Mouse (Mus musculus) MEL (cell line): Measurements from ENCODE around the gene Wasf2. TPM values are rescaled to one million over a fixed set of nuclear protein-coding genes. Genes with fewer than 3 reads are reported as not detected.

Experiments
- DNase-seq: peaks from one replicate; pipeline ENCODE4 v3.0.0; 2011; ENCODE audit warnings: low read depth, low spot score
- H3K27ac ChIP-seq: 2 replicates; pipeline ENCODE4 v1.5.1; 2012; ENCODE audit warnings: low read depth, mild to moderate bottlenecking, control low read depth, low read length, moderate library complexity; ENCODE audit not compliant: control insufficient read depth
- H3K27me3 ChIP-seq, 2 experiments: fragments of 150-350 bp in 1 of 2; sonication (generic) in 1 of 2; 2 replicates each; pipeline ENCODE4 v1.6.1; 2012; ENCODE audit warnings: low read length in 2 of 2, mild to moderate bottlenecking in 2 of 2, improper control_type of control experiment in 1 of 2, moderate library complexity in 1 of 2; ENCODE audit not compliant: insufficient read depth in 2 of 2, control insufficient read depth in 1 of 2
- H3K36me3 ChIP-seq, 2 experiments: 2 replicates each; pipeline ENCODE4 v1.6.1; 2012 to 2014; ENCODE audit warnings: low read length in 2 of 2, improper control_type of control experiment in 1 of 2, inconsistent platforms in 1 of 2, mild to moderate bottlenecking in 1 of 2; ENCODE audit not compliant: insufficient read depth in 2 of 2, control insufficient read depth in 1 of 2
- H3K4me1 ChIP-seq, 2 experiments: fragments of 150-350 bp in 1 of 2; sonication (generic) in 1 of 2; 2 replicates each; pipeline ENCODE4 v1.6.1; 2012; ENCODE audit warnings: low read length in 2 of 2, improper control_type of control experiment in 1 of 2, mild to moderate bottlenecking in 1 of 2; ENCODE audit not compliant: insufficient read depth in 2 of 2, control insufficient read depth in 1 of 2
- H3K4me3 ChIP-seq, 2 experiments: fragments of 150-350 bp in 1 of 2; sonication (generic) in 1 of 2; 2 replicates each; pipeline ENCODE4 v1.5.1; 2012; ENCODE audit warnings: low read depth in 2 of 2, low read length in 2 of 2, mild to moderate bottlenecking in 2 of 2, moderate library complexity in 2 of 2, control low read depth in 1 of 2, improper control_type of control experiment in 1 of 2; ENCODE audit not compliant: control insufficient read depth in 1 of 2, insufficient read depth in 1 of 2
- H3K79me2 ChIP-seq: 2 replicates; pipeline ENCODE4 v1.6.1; 2012; ENCODE audit warnings: mild to moderate bottlenecking, low read length, moderate library complexity; ENCODE audit not compliant: control insufficient read depth, poor library complexity, insufficient read depth
- H3K9ac ChIP-seq: 2 replicates; pipeline ENCODE4 v1.6.1; 2012; ENCODE audit warnings: low read depth, mild to moderate bottlenecking, control low read depth, low read length, moderate library complexity; ENCODE audit not compliant: control insufficient read depth, poor library complexity, severe bottlenecking
- H3K9me3 ChIP-seq: fragments of 150-350 bp; sonication (generic); replicated peaks from 2 replicates; pipeline ENCODE4 v1.6.1; 2012; ENCODE audit warnings: mild to moderate bottlenecking, low read length, improper control_type of control experiment, moderate library complexity; ENCODE audit not compliant: insufficient read depth
- CHD2 ChIP-seq: IDR thresholded peaks from 2 replicates; pipeline ENCODE4 v1.6.1; 2011; ENCODE audit warnings: low read length, improper control_type of control experiment
- CTCF ChIP-seq, 3 experiments: IDR thresholded peaks in 2 of 3; conservative IDR thresholded peaks in 1 of 3; 2 replicates each; pipeline ENCODE4 v1.5.1; 2011 to 2012; ENCODE audit warnings: low read length in 3 of 3, low read depth in 2 of 3, mild to moderate bottlenecking in 2 of 3, improper control_type of control experiment in 1 of 3, inconsistent platforms in 1 of 3, mixed read lengths in 1 of 3, moderate library complexity in 1 of 3; ENCODE audit not compliant: control insufficient read depth in 1 of 3, insufficient read depth in 1 of 3, poor library complexity in 1 of 3, severe bottlenecking in 1 of 3
- ETS1 ChIP-seq: IDR thresholded peaks from 2 replicates; pipeline ENCODE4 v1.6.1; 2012; ENCODE audit warnings: low read depth, mild to moderate bottlenecking, inconsistent platforms, low read length, improper control_type of control experiment, moderate library complexity
- GATA1 ChIP-seq: IDR thresholded peaks from 2 replicates; pipeline ENCODE4 v1.6.1; 2011; ENCODE audit warnings: low read depth, low read length, improper control_type of control experiment
- HCFC1 ChIP-seq: IDR thresholded peaks from 2 replicates; pipeline ENCODE4 v1.6.1; 2012; ENCODE audit warnings: low read depth, mild to moderate bottlenecking, inconsistent platforms, low read length, improper control_type of control experiment, moderate library complexity
- JUND ChIP-seq: IDR thresholded peaks from 2 replicates; pipeline ENCODE4 v1.6.1; 2011; ENCODE audit warnings: low read depth, mild to moderate bottlenecking, improper control_type of control experiment, low read length
- KAT2A ChIP-seq: conservative IDR thresholded peaks from 2 replicates; pipeline ENCODE4 v1.6.1; 2012; ENCODE audit warnings: low read depth, low read length, improper control_type of control experiment, inconsistent platforms
- MEF2A ChIP-seq: IDR thresholded peaks from 2 replicates; pipeline ENCODE4 v1.6.1; 2014; ENCODE audit warnings: low read depth, mild to moderate bottlenecking, inconsistent platforms, low read length, improper control_type of control experiment; ENCODE audit not compliant: poor library complexity, insufficient replicate concordance, severe bottlenecking; ENCODE audit errors: extremely low read depth
- MYB ChIP-seq: IDR thresholded peaks from 2 replicates; pipeline ENCODE4 v1.6.1; 2011; ENCODE audit warnings: mild to moderate bottlenecking, low read depth, low read length, improper control_type of control experiment
- MYC ChIP-seq: IDR thresholded peaks from 2 replicates; pipeline ENCODE4 v1.6.1; 2011; ENCODE audit warnings: low read depth, mild to moderate bottlenecking, low read length, improper control_type of control experiment, moderate library complexity
- NRF1 ChIP-seq: IDR thresholded peaks from 2 replicates; pipeline ENCODE4 v1.6.1; 2014; ENCODE audit warnings: low read depth, mild to moderate bottlenecking, inconsistent platforms, low read length, improper control_type of control experiment, moderate library complexity; ENCODE audit not compliant: poor library complexity, insufficient read depth, severe bottlenecking
- POLR2AphosphoS2 ChIP-seq: IDR thresholded peaks from 2 replicates; pipeline ENCODE4 v1.6.1; 2011; ENCODE audit warnings: low read length, improper control_type of control experiment
- POLR2AphosphoS5 ChIP-seq: IDR thresholded peaks from 2 replicates; pipeline ENCODE4 v1.6.1; 2012; ENCODE audit warnings: low read depth, borderline replicate concordance, mild to moderate bottlenecking, inconsistent platforms, low read length, moderate library complexity, mixed read lengths
- SIN3A ChIP-seq: IDR thresholded peaks from 2 replicates; pipeline ENCODE4 v1.6.1; 2012; ENCODE audit warnings: low read length, improper control_type of control experiment, inconsistent platforms
- SMC3 ChIP-seq: IDR thresholded peaks from 2 replicates; pipeline ENCODE4 v1.6.1; 2011; ENCODE audit warnings: low read depth, low read length, improper control_type of control experiment
- TAL1 ChIP-seq: IDR thresholded peaks from 2 replicates; pipeline ENCODE4 v1.6.1; 2012; ENCODE audit warnings: mild to moderate bottlenecking, inconsistent platforms, low read length, moderate library complexity, mixed read lengths
- TBP ChIP-seq: IDR thresholded peaks from 2 replicates; pipeline ENCODE4 v1.8.0; 2011; ENCODE audit warnings: low read depth, low read length, improper control_type of control experiment
- UBTF ChIP-seq: IDR thresholded peaks from 2 replicates; pipeline ENCODE4 v1.6.1; 2012; ENCODE audit warnings: low read depth, mild to moderate bottlenecking, inconsistent platforms, low read length, improper control_type of control experiment, moderate library complexity, borderline replicate concordance; ENCODE audit not compliant: insufficient read depth
- USF1 ChIP-seq: IDR thresholded peaks from 2 replicates; pipeline ENCODE4 v1.6.1; 2014; ENCODE audit warnings: low read depth, mild to moderate bottlenecking, inconsistent platforms, low read length, improper control_type of control experiment, moderate library complexity
- ZKSCAN1 ChIP-seq: IDR thresholded peaks from 2 replicates; pipeline ENCODE4 v1.6.1; 2012; ENCODE audit warnings: low read depth, mild to moderate bottlenecking, inconsistent platforms, low read length, improper control_type of control experiment, moderate library complexity
- ZMIZ1 ChIP-seq: IDR thresholded peaks from 2 replicates; pipeline ENCODE4 v1.6.1; 2012; ENCODE audit warnings: low read depth, mild to moderate bottlenecking, inconsistent platforms, low read length, improper control_type of control experiment, moderate library complexity
- polyA plus RNA-seq, 2 experiments: library from polyadenylated mRNA; stranded (reverse) in 1 of 2; unstranded in 1 of 2; fragments of >175 nt in 1 of 2; fragments of >200 nt in 1 of 2; gene quantifications; 2 replicates each; pipeline versions ENCODE4 v1.2.1 to v1.2.4; 2012; ENCODE audit warnings: low replicate concordance in 2 of 2, low read depth in 1 of 2; ENCODE audit not compliant: insufficient read length in 2 of 2, insufficient read depth in 1 of 2, missing spikeins in 1 of 2
- total RNA-seq: library from RNA; depleted of rRNA; stranded (reverse); fragments of 300-350 nt; gene quantifications from 2 replicates; pipeline ENCODE4 v1.2.3, GENCODE M21; 2012

The Wasf2 gene
- total and polyA plus RNA-seq, 3 experiments: 16.4 to 53.7 TPM; not detected in 1

GRCm38 (mm10) chr4:133221701-133222100 lies 91.4 kb downstream of the Wasf2 start:
- Histone ChIP-seq H3K27me3 (no peaks in the 10 kb centered on the region), H3K9ac (no peak overlapping the region), H3K27ac (no peak overlapping the region), H3K4me1 (peaks cover 10 to 19% of the 10 kb centered on the region in 2 experiments), H3K79me2 (no peaks in the 10 kb centered on the region), H3K9me3 (no peaks in the 10 kb centered on the region), H3K36me3 (peaks cover 0 to 14% of the 10 kb centered on the region in 2 experiments; a peak in 2 of 4 replicates), H3K4me3 (no peak overlapping the region)
- TF ChIP-seq UBTF: no peak
- TF ChIP-seq HCFC1: no peak
- TF ChIP-seq ZMIZ1: no peak
- TF ChIP-seq SMC3: no peak
- no peak for TF ChIP-seq ZKSCAN1
- no peak for TF ChIP-seq POLR2AphosphoS5
- no peak for TF ChIP-seq MEF2A
- TF ChIP-seq CTCF (IDR thresholded peaks at IDR 0.05 in 2 of 3, conservative IDR thresholded peaks at IDR 0.05 in 1 of 3; ENCODE audit: control insufficient read depth in 1 of 3, insufficient read depth in 1 of 3, low read depth in 2 of 3, low read length in 3 of 3, poor library complexity in 1 of 3, severe bottlenecking in 1 of 3): no peak
- TF ChIP-seq MYC: no peak
- TF ChIP-seq TAL1: no peak
- TF ChIP-seq GATA1: no peak
- no peak for TF ChIP-seq SIN3A
- no peak for TF ChIP-seq POLR2AphosphoS2
- no peak for TF ChIP-seq JUND
- TF ChIP-seq ETS1: no peak
- no peak for TF ChIP-seq CHD2
- no peak for TF ChIP-seq KAT2A
- DNase-seq: no peak

GRCm38 (mm10) chr4:133223875-133224274 lies 93.6 kb downstream of the Wasf2 start:
- no peaks in the 10 kb centered on the region for H3K79me2 ChIP-seq
- H3K36me3 ChIP-seq: peaks cover 0 to 5% of the 10 kb centered on the region in 2 experiments; a peak in 2 of 4 replicates
- peaks cover 6 to 7% of the 10 kb centered on the region in 2 experiments for H3K4me1 ChIP-seq
- H3K27me3 ChIP-seq: no peaks in the 10 kb centered on the region
- TF ChIP-seq ZMIZ1 (no peak), USF1 (no peak), CTCF (IDR thresholded peaks at IDR 0.05 in 2 of 3, conservative IDR thresholded peaks at IDR 0.05 in 1 of 3; ENCODE audit: control insufficient read depth in 1 of 3, insufficient read depth in 1 of 3, low read depth in 2 of 3, low read length in 3 of 3, poor library complexity in 1 of 3, severe bottlenecking in 1 of 3) (no peak), NRF1 (no peak), TBP (no peak), TAL1 (no peak), MYB (no peak), ZKSCAN1 (no peak), MEF2A (no peak)
- H3K9me3 ChIP-seq: no peaks in the 10 kb centered on the region
- no peak overlapping the region for H3K4me3 ChIP-seq
- H3K27ac ChIP-seq: no peak overlapping the region
- DNase-seq: no peak
- no peak overlapping the region for H3K9ac ChIP-seq
